Mouse (Mus musculus): ENCODE measurements around the gene Lrriq1.

Lrriq1 gene

GRCm38 (mm10) chr10:103235707-103236459, at the start of gene Lrriq1:
Lrriq1 (minus strand) TSS chr10:103236322.
- peak; percentile 12 for DNase-seq (ENCODE audit: low read depth)

- no peak for DNase-seq (ENCODE audit: low read depth)
These were observed 18.0 kb upstream of the Lrriq1 start for GRCm38 (mm10) chr10:103253842-103254803.

- DNase-seq (ENCODE audit: low read depth): no peak
These were observed 294 bp upstream of the Lrriq1 start for GRCm38 (mm10) chr10:103236460-103236772.

GRCm38 (mm10) chr10:103226646-103227045, 9.5 kb downstream of the Lrriq1 start:
- no peak for DNase-seq (ENCODE audit: low read depth)

GRCm38 (mm10) chr10:103194655-103195328, 41.3 kb downstream of the Lrriq1 start:
- DNase-seq (ENCODE audit: low read depth): peak; percentile 6

- no peak for DNase-seq (ENCODE audit: low read depth)
These were observed 90.2 kb downstream of the Lrriq1 start for GRCm38 (mm10) chr10:103145769-103146379.

GRCm38 (mm10) chr10:103144927-103145768, 91.0 kb downstream of the Lrriq1 start:
- DNase-seq (ENCODE audit: low read depth): no peak

- DNase-seq (ENCODE audit: low read depth): peak; percentile 1
These were observed 93.6 kb downstream of the Lrriq1 start for GRCm38 (mm10) chr10:103142526-103142925.

GRCm38 (mm10) chr10:103141532-103141931, 94.6 kb downstream of the Lrriq1 start:
- no peak for DNase-seq (ENCODE audit: low read depth)

GRCm38 (mm10) chr10:103140609-103141008, 95.5 kb downstream of the Lrriq1 start:
- no peak for DNase-seq (ENCODE audit: low read depth)

- DNase-seq (ENCODE audit: low read depth): no peak
These were observed 121.5 kb downstream of the Lrriq1 start for GRCm38 (mm10) chr10:103114629-103115028.

- DNase-seq (ENCODE audit: low read depth): no peak
These were observed 128.0 kb downstream of the Lrriq1 start for GRCm38 (mm10) chr10:103108090-103108489.

- DNase-seq (ENCODE audit: low read depth): no peak
These were observed 150.0 kb downstream of the Lrriq1 start for GRCm38 (mm10) chr10:103086101-103086500.

- no peak for DNase-seq (ENCODE audit: low read depth)
These were observed 186.5 kb downstream of the Lrriq1 start for GRCm38 (mm10) chr10:103049593-103049992.

GRCm38 (mm10) chr10:103046623-103047022, 189.5 kb downstream of the Lrriq1 start:
- DNase-seq (ENCODE audit: low read depth): no peak

GRCm38 (mm10) chr10:103045019-103045418, 191.1 kb downstream of the Lrriq1 start:
- DNase-seq (ENCODE audit: low read depth): no peak

- no peak for DNase-seq (ENCODE audit: low read depth)
These were observed 201.0 kb downstream of the Lrriq1 start for GRCm38 (mm10) chr10:103035002-103035640.

GRCm38 (mm10) chr10:103030931-103031330, 205.2 kb downstream of the Lrriq1 start:
- no peak for DNase-seq (ENCODE audit: low read depth)

GRCm38 (mm10) chr10:103029730-103030490, 206.2 kb downstream of the Lrriq1 start, which contains the start of gene Alx1:
Alx1 (minus strand) TSS chr10:103030215.
- DNase-seq (ENCODE audit: low read depth): no peak
